Mouse (Mus musculus) B cell, adult 62 days (primary cell): Measurements from ENCODE around the gene Zfp867. TPM values are rescaled to one million over a fixed set of nuclear protein-coding genes. Genes with fewer than 3 reads are reported as not detected.

Experiments used
- total RNA-seq: library from RNA; stranded (reverse); gene quantifications from 4 replicates; pipeline ENCODE4 v1.2.4, GENCODE M21; 2023

Zfp867 gene
- 4.1 to 4.7 TPM (median 4.3 TPM) in 4 replicates for total RNA-seq

GRCm38 (mm10) chr11:59472326-59472677, at the start of gene Zfp867:
Gene Zfp867 (minus strand): TSS chr11:59472474.

GRCm38 (mm10) chr11:59451086-59451485, 21.2 kb downstream of the Zfp867 start, which contains the start of gene Snap47:
Gene Snap47 (minus strand): TSS chr11:59451186.

GRCm38 (mm10) chr11:59449741-59450229, 22.5 kb downstream of the Zfp867 start, which contains the start of gene Jmjd4:
Gene Jmjd4 (plus strand): TSS chr11:59450045.

Other genes starting within 250 kb of the Zfp867 start
- 252 to 279 TPM (median 259 TPM) in 4 replicates for gene Arf1, start 244.2 kb downstream of the Zfp867 start, total RNA-seq
- not detected in 4 replicates for gene Wnt3a, start 181.7 kb downstream of the Zfp867 start, total RNA-seq
- gene Wnt9a, start 165.5 kb downstream of the Zfp867 start, total RNA-seq, result not detected in 4 replicates
- gene Prss38, start 96.8 kb downstream of the Zfp867 start, total RNA-seq, result not detected in 4 replicates
- gene Jmjd4, start 22.4 kb downstream of the Zfp867 start, total RNA-seq, result 10.2 to 12.5 TPM (median 11.7 TPM) in 4 replicates
- gene Snap47, start 21.3 kb downstream of the Zfp867 start, total RNA-seq, result 14.5 to 17.4 TPM (median 14.9 TPM) in 4 replicates
- gene Zkscan17, start 54.3 kb upstream of the Zfp867 start, total RNA-seq, result 16.7 to 20.2 TPM (median 17.6 TPM) in 4 replicates
- gene Nlrp3, start 69.1 kb upstream of the Zfp867 start, total RNA-seq, result 0.94 to 3.2 TPM (median 1.5 TPM) in 4 replicates
- gene Olfr222, start 103.8 kb upstream of the Zfp867 start, total RNA-seq, result not detected in 4 replicates
- not detected in 4 replicates for gene Olfr223, start 120.8 kb upstream of the Zfp867 start, total RNA-seq
- gene Mprip, start 188.8 kb upstream of the Zfp867 start, total RNA-seq, result 82.5 to 102 TPM (median 85.8 TPM) in 4 replicates